Mouse (Mus musculus) stomach, postnatal 0 days (tissue): ENCODE measurements at regions not wholly inside any gene's neighbourhood (a gene's known extent, or its start where the extent isn't known, plus 50 kb on each side); places are given as distances from the start of the nearest gene placed in this dataset.
A peak's percentile ranks its signal among the peaks of the same experiment; 100 is the strongest.

Source experiments
- CTCF ChIP-seq: IDR thresholded peaks from 2 replicates; pipeline ENCODE4 v1.5.1; 2016; ENCODE audit warnings: antibody characterized with exemption, low read depth, mild to moderate bottlenecking, moderate library complexity
- EP300 ChIP-seq: optimal IDR thresholded peaks from 2 replicates; pipeline ENCODE3; 2016; ENCODE audit warnings: antibody characterized with exemption

DNA sequence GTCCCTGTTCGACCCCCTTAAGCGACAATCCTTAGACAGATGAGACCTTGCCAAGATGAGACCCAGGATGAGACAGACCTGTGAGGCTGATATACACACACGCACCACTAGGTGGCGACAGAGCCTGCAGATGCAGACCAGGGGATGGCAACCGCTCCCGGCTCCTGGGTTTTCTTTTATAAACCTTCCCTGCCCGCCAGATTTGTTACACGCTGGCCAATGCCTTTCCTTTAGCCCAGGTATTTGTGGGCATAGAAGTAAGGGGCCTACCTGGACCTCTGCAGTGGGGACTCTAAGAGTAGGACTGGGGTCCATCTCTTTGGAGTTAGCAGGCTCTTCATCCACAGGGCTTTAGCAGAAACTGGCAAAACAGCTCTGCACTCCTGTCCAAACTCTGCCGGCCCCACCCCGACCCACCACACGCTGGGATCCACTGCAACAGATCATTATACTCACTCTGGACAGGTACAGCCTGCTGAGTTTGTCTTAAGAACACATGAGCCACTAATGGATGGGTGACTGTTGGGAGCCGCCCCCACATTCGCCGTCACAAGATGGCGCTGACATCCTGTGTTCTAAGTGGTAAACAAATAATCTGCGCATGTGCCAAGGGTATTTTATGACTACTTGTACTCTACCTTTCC, 390.6 kb downstream of the Sox9 start:
- TF ChIP-seq CTCF (peak; percentile 93), EP300 (no peak)
